17 mouse cellular contexts compared by ENCODE assay signal in genomic region chr3:95286510-95286909, GRCm38 (mm10). TPM values are rescaled to one million over a fixed set of nuclear protein-coding genes. Genes with fewer than 3 reads are reported as not detected.
DNase-seq lines count a peak whose midpoint lies in the region; ATAC-seq and TF ChIP-seq lines count a peak whose summit lies in the region.
"Had no signal": no experiment of that assay in that cellular context is flagged by ENCODE, and none has a peak within 500 bp of the region (broad histone marks: within the 10 kb centered on the region; RNA-seq: fewer than 3 reads in every experiment).

No protein-coding gene starts in this region.

- H3K4me3 ChIP-seq in kidney, adult 2 months (ENCODE audit: insufficient read depth, low read depth, low read length), result 0 out of 2 replicates have a peak overlapping the region, but pooled peaks have one; percentile 9
- H3K4me3 ChIP-seq in kidney, embryonic 14.5 days (ENCODE audit: low read length), result no peak overlapping the region
- H3K4me3 ChIP-seq: heart, embryonic 15.5 days; limb, embryonic 13.5 days; stomach, embryonic 15.5 days had no signal

- ATAC-seq in kidney, embryonic 14.5 days (ENCODE audit: low FRiP score, low TSS enrichment), result no peak
- ATAC-seq: inflammation-experienced regulatory T-cells, adult 6 months had no signal

- DNase-seq in adrenal gland, postnatal 36 days, result peak; percentile 48 to 51
- no peak for DNase-seq in adrenal gland, adult 8-10 months
- peak; percentile 59 for DNase-seq in kidney, adult 2 months
- DNase-seq in MEL-GATA-1-ER (ENCODE audit: extremely low read depth, low read depth), result peak; percentile 93
- peak; percentile 20 for DNase-seq in lung, postnatal 14 days
- DNase-seq in yolk sac, embryonic 10.5 days (ENCODE audit: low spot score), result no peak
- DNase-seq in embryo, embryonic 9.5 days (ENCODE audit: extremely low spot score), result no peak
- DNase-seq: embryo, embryonic 11 days; layer of hippocampus, postnatal 36 days; thymus, postnatal 4 days had no signal

- H3K36me3 ChIP-seq in kidney, adult 2 months (ENCODE audit: control insufficient read depth, insufficient read depth, low read length), result peaks cover 8% of the 10 kb centered on the region; the same call in 1 of the 2 replicates
- peaks cover 19% of the 10 kb centered on the region for H3K36me3 ChIP-seq in kidney, embryonic 14.5 days (ENCODE audit: control insufficient read depth, insufficient read depth, low read length)

- TF ChIP-seq POLR2A in kidney, adult 2 months (IDR thresholded peaks at IDR 0.05; ENCODE audit: low read depth, low read length), result no peak

- no peaks in the 10 kb centered on the region for H3K9me3 ChIP-seq in kidney, embryonic 14.5 days (ENCODE audit: control insufficient read depth, low read length)
- H3K9me3 ChIP-seq: heart, embryonic 15.5 days; limb, embryonic 13.5 days; stomach, embryonic 15.5 days had no signal

- H3K27me3 ChIP-seq in kidney, adult 2 months (replicated peaks; ENCODE audit: control insufficient read depth, insufficient read depth, low read length), result no peaks in the 10 kb centered on the region
- no peaks in the 10 kb centered on the region for H3K27me3 ChIP-seq in kidney, embryonic 14.5 days (ENCODE audit: control insufficient read depth, insufficient read depth, low read length)
- H3K27me3 ChIP-seq: heart, embryonic 15.5 days; limb, embryonic 13.5 days; stomach, embryonic 15.5 days had no signal

- H3K4me2 ChIP-seq in kidney, embryonic 14.5 days (replicated peaks; ENCODE audit: low read depth, low read length), result no peak overlapping the region
- H3K4me2 ChIP-seq: heart, embryonic 15.5 days; limb, embryonic 13.5 days; stomach, embryonic 15.5 days had no signal

- peak overlapping the region; percentile 87 for H3K27ac ChIP-seq in kidney, adult 2 months (ENCODE audit: insufficient read depth, low read depth, low read length)
- H3K27ac ChIP-seq in kidney, embryonic 14.5 days (ENCODE audit: low read depth, low read length), result no peak overlapping the region
- H3K27ac ChIP-seq: heart, embryonic 15.5 days; limb, embryonic 13.5 days had no signal

- 69% methylated on average over 7 of the region's 7 CpGs for WGBS in kidney, adult 2 months
- 91% methylated on average over 7 of the region's 7 CpGs for WGBS in kidney, embryonic 14.5 days

- H3K9ac ChIP-seq in kidney, embryonic 14.5 days (ENCODE audit: low read depth, low read length), result no peak overlapping the region
- H3K9ac ChIP-seq: heart, embryonic 15.5 days; limb, embryonic 13.5 days; stomach, embryonic 15.5 days had no signal

- no peak for TF ChIP-seq CTCF in kidney, adult 2 months (conservative IDR thresholded peaks at IDR 0.05; ENCODE audit: insufficient read depth, insufficient read length, low read depth, low read length)

- peaks cover 44% of the 10 kb centered on the region for H3K4me1 ChIP-seq in kidney, adult 2 months (ENCODE audit: control insufficient read depth, insufficient read depth, low read length)
- H3K4me1 ChIP-seq in kidney, embryonic 14.5 days (ENCODE audit: control insufficient read depth, insufficient read depth, low read length), result peaks cover 10% of the 10 kb centered on the region; the same call in 1 of the 2 replicates

RNA-seq across cellular contexts. Expression of gene Prune1, which starts 4.6 kb away (rescaled TPM):
- 10 to 100 TPM; 25.1 to 33.3 TPM for total RNA-seq in adrenal gland, postnatal 36 days (2021)
- 10 to 100 TPM; 26.8 to 34.8 (median 31.7) TPM for total RNA-seq in adrenal gland, adult 8-10 months (2022)
- 25.6 and 27.0 TPM in 2 replicates for polyA plus RNA-seq in kidney, adult 2 months (2012; rRNA removed)
- 15.4 and 22.1 TPM in 2 replicates for polyA plus RNA-seq in kidney, embryonic 14.5 days (2014; fragmentation: Nextera tagmentation; extraction: Ambion mirVana)

RNA-seq across cellular contexts. Expression of gene Mindy1, which starts 5.4 kb away (rescaled TPM):
- 100 to 1,000 TPM; 120 to 147 TPM for total RNA-seq in adrenal gland, postnatal 36 days (2021)
- 100 to 1,000 TPM; 127 to 191 (median 150) TPM for total RNA-seq in adrenal gland, adult 8-10 months (2022)
- polyA plus RNA-seq in kidney, adult 2 months (2012; rRNA removed), result 120 and 155 TPM in 2 replicates
- polyA plus RNA-seq in kidney, embryonic 14.5 days (2014; fragmentation: Nextera tagmentation; extraction: Ambion mirVana), result 33.0 and 40.9 TPM in 2 replicates

RNA-seq across cellular contexts. Expression of gene Anxa9, which starts 20.5 kb away (rescaled TPM):
- total RNA-seq in adrenal gland, postnatal 36 days (2021), result 1 to 10 TPM; 1.1 to 3.3 TPM
- total RNA-seq in adrenal gland, adult 8-10 months (2022), result 1 to 10 TPM; 1.9 to 4.2 (median 3.0) TPM
- 5.6 and 6.3 TPM in 2 replicates for polyA plus RNA-seq in kidney, adult 2 months (2012; rRNA removed)
- polyA plus RNA-seq in kidney, embryonic 14.5 days (2014; fragmentation: Nextera tagmentation; extraction: Ambion mirVana), result 3.7 and 4.3 TPM in 2 replicates

RNA-seq across cellular contexts. Expression of gene Cers2, which starts 28.1 kb away (rescaled TPM):
- 100 to 1,000 TPM; 239 to 254 TPM for total RNA-seq in adrenal gland, postnatal 36 days (2021)
- total RNA-seq in adrenal gland, adult 8-10 months (2022), result 100 to 1,000 TPM; 211 to 272 (median 241) TPM
- 143 and 173 TPM in 2 replicates for polyA plus RNA-seq in kidney, adult 2 months (2012; rRNA removed)
- polyA plus RNA-seq in kidney, embryonic 14.5 days (2014; fragmentation: Nextera tagmentation; extraction: Ambion mirVana), result 103 and 154 TPM in 2 replicates

RNA-seq across cellular contexts. Expression of gene Bnipl, which starts 35.5 kb away (rescaled TPM):
- under 1 TPM in 1 of 2 experiments, not detected in 1; 0.89 TPM for total RNA-seq in adrenal gland, postnatal 36 days (2021)
- under 1 TPM in 1 of 4 experiments, not detected in 3; 0.75 TPM for total RNA-seq in adrenal gland, adult 8-10 months (2022)
- 0.09 and 0.41 TPM in 2 replicates for polyA plus RNA-seq in kidney, adult 2 months (2012; rRNA removed)
- polyA plus RNA-seq in kidney, embryonic 14.5 days (2014; fragmentation: Nextera tagmentation; extraction: Ambion mirVana), result 2.1 and 2.4 TPM in 2 replicates
- total RNA-seq: monocyte, adult 5-6 weeks; neutrophil, adult 5-6 weeks had no signal

Comparison
In these comparisons a context has a peak if more than half of its experiments do, and no peak if none do; other contexts are left out.
1. DNase-seq: peak in adrenal gland, postnatal 36 days (2 of 2), kidney, adult 2 months (single experiment), MEL-GATA-1-ER (single experiment) and lung, postnatal 14 days (single experiment); none in adrenal gland, adult 8-10 months (single experiment), yolk sac, embryonic 10.5 days (single experiment) and embryo, embryonic 9.5 days (single experiment).